Mouse (Mus musculus) gastrocnemius, postnatal 10 days (tissue): ENCODE results near the gene Atf6b. TPM values are rescaled to one million over a fixed set of nuclear protein-coding genes. Genes with fewer than 3 reads are reported as not detected.

Experiments used
- DNase-seq: peaks from one replicate; pipeline ENCODE4 v3.0.0; 2021; ENCODE audit warnings: mixed read lengths
- total RNA-seq, 2 experiments: library from RNA; stranded (reverse); gene quantifications; 2 replicates each; pipeline ENCODE4 v1.2.3; 2021

The Atf6b gene
- total RNA-seq, 2 experiments from 2014 or later, result 12.7 to 14.4 TPM

DNA sequence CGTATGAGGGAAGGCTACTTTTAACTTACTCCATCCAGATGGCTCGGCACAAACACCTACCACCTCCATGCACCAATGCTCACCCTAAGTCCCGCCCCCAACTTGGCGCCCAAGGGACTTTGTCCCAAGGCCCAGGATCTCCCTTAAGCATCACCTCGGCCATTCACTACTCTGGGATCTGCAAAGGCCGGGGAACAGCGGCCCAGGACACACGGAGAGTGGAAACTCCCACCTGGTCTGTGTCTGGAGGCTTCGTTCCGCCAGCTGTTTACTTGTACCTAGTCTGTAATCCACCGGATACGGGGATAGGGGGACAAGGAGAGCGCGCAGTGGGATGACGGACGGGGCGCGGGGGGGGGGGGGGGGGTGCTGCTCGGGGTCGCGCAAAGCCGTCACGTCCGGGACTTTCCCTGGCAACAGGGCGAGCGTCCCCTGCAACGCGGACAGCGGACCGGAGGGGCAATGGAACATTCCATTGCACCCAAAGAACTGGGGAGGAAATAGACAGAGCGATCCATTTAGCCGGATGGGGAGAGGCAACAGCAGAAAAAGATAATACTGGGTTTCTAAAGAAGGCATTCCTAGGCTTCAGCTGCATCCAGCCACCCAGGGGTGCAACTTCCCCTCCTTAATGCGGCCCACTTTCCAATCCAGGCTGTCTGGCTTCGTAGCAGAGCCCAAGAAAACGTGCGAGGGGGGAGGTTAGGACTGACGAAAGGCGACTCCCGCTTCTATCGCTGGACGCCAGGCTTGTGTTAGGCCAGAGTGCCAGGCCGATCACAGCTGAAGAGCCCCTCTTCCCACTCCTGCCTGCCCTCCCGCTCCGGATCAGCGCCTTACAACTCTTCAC lies 19.6 kb upstream of the Atf6b start:
- peak; percentile 87 for DNase-seq

DNA sequence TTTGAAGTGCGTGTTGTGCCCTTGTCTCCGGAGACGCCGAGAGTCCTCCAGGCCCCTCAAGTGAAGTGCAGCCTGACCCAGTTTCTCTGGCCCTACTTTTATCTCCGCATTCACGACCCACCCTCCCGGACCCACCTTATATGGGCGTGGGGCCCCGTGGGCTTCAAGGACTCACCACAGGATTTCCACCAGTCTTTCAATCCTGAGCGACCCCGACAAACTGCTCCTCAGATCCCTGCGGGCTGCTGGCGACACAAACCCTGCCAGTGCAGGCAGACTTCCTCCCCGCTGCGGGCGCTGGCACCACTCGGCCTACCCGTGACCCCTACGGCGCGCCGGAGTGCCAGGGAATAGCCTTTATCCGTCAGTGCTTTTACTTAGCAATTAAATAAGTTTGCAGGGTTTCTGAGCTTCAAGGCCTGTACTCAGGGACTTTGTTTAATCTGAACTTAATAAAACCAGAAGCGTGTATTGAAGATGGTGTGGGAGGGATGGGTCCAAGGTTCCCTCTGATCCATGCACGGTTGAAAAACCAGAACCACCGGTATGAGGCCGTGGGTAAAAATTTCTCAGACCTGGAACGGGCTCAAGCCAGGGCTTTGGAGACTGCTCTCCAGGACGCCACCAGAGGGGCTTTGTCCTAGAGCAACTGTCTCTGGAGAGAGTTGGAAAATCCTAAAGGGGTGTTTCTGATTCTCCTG lies 18.9 kb upstream of the Atf6b start, which contains the start of gene Ppt2:
TSS of gene Ppt2 (minus strand) at position 568 of the 701 bp plus-strand sequence.
- peak; percentile 57 for DNase-seq

DNA sequence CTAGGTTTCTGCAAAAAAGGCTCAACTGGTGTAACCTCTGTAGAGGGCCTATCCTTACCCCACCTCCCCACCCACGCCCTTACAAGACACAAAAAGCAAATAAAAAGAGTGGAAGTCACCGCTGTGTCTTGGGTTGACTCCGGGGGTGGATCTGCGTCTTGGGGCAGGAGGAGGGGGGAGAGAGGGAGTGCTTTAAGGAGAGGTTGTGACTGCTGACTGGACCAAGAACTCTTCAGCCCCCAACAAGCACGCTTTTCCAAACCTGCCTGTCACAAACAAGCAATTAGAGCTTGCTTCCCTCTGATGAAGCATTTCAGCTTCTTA lies 18.3 kb upstream of the Atf6b start:
- DNase-seq, result no peak

DNA sequence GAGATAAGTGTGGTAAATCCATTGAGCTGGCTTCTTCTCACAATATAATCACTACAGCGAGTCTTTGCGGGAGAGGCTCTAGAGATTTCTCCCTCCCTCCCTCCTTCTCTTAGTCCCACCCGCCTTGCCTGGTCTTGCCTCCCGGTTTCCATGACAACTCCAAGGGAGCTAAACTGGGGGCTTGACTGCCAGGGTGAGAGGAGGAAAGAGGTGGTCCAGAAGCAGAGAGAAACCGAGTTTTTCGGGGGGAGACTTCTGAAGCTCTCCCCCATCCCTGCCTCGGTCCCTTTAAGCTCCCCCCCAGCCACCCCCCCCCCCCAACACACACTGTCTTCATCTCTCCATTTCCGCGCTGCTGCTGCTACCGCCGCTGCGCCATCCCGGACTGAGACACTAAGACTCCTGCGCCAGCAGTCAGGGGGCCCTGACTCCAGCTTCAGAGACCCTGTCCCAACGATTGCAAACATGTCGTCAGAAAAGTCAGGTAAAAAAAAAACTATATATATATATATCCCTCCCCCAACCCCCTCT lies 17.7 kb upstream of the Atf6b start, which contains the start of gene Prrt1:
TSS of gene Prrt1 (plus strand) at position 313 of the 531 bp plus-strand sequence.
- no peak for DNase-seq

DNA sequence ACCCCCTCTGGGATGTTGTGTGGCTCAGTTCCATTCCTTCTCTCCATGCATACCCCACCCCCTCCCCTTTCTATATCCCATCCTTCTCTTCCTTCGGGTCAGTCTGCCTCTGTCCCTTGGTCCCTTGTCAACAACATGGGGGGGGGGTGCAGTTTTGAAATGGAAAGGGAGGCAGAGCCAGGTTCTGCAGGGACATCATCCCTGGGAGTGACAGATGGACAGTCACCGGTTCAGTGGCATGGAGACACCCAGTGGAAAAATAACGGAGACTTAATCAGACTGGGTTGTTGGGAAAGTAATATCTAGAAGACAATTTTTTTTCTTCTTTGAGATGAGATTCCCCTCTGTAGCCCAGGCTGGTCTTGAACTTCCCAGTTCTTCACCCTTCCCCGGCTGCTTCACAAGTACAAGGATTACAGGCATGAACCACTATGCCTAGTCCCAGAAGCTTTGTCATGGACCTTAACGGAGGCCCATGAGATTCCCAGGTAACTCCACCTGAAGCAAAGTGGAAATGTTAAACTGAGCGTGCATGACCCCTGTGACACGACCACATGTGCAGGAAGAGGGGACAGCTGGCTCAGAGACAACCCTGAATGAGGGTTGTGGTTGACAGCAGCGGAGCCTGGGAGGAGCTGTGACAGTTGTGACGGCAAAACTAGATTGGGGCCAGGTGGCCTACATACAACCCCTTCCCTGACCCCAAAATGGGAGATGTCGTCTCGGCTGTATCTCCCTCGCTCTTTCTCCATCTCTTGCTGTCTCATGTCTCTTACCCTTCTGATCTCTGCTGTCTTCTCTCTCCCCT lies 16.9 kb upstream of the Atf6b start:
- no peak for DNase-seq

DNA sequence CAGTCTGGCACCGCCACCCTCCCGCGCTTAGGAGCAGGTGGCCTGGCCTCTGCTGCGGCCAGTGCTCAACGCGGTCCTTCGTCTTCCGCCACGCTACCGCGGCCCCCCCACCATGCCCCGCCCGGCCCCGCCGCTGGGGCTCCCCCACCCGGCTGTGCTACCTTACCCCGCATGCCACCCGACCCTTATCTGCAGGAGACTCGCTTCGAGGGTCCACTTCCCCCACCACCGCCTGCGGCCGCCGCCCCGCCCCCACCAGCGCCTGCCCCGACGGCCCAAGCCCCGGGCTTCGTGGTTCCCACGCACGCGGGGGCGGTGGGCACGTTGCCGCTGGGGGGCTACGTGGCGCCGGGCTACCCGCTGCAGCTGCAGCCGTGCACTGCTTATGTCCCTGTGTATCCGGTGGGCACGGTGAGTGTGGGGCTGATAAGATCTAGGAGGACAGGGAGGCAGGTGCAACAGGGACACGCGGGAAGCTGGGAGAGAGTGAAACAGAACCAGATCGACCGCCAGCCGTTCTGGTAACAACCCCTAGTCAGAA lies 16.1 kb upstream of the Atf6b start:
- DNase-seq, result peak; percentile 17

DNA sequence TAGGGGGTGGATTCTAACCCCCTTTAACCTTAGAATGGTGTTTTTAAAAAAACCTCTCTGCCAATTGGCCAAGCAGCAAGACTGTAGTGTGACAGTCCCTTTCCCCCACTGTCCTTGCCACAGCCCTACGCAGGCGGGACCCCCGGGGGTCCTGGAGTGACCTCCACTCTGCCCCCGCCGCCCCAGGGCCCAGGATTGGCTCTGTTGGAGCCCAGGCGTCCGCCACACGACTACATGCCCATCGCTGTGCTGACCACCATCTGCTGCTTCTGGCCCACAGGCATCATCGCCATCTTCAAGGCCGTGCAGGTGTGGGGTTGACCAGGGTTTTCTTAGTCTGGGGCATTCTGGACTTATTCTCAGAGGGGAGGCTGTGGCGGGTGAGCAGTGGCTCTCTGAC lies 15.3 kb upstream of the Atf6b start:
- DNase-seq, result no peak

DNA sequence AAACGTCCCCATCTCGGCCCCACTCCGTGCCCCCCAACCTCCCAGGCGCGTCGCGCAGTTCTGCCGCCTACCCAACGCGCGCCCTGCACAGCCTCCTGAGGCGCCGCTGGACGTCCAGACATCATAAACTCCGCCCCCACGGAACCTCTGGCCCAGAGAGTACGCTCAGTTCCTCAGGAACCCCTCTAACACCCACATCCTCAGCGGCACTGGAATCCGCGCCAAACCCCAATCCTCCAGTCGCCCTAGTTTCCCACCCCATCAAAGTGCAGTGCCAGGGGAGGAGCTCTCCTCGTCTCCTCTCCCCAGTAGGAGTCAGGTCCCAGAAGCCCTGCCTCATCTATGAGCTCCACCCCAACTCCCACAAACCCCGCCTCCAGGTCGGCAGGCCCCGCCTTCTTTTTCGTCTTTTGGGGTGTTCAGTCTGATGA lies 14.7 kb upstream of the Atf6b start:
- DNase-seq, result peak; percentile 60

DNA sequence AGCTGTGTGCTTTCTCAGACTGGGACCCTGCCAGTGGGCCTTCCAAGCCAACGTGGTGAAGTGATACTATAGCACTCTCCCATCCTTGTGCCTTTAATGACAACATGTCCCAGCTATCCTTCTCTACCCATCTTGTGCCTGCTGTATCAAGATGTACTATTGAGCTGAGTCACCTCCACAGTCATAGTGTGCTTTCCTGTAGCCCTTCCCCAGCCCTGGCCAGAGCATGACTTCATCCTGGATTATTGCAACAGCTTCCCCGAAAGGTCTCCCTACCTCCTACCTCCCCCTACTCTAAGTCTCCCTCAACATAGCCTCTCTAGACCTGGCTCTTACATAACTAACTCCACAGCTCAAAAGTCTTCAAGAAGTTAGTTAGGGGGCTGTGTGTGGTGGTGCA lies 11.3 kb upstream of the Atf6b start:
- DNase-seq, result no peak

DNA sequence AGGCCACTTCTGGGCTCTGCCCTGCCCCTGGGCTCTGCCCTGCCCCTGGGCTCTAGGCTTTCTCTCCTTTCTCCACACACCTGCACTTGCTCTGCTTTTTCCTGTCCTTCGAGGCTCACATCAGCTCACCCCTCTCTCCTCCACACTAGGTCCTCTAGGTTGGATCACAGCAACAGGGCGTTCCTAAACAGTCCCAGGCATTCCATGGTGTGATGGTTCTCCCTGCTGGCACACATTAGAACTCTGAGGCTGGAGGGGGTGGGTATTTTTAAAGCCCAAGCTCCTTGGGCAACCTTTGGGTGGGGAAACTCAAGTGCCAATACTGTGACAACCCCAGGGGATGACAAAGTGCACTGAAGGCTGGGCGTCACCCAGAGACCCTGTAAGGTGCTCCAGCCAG lies 9.5 kb upstream of the Atf6b start:
- no peak for DNase-seq

DNA sequence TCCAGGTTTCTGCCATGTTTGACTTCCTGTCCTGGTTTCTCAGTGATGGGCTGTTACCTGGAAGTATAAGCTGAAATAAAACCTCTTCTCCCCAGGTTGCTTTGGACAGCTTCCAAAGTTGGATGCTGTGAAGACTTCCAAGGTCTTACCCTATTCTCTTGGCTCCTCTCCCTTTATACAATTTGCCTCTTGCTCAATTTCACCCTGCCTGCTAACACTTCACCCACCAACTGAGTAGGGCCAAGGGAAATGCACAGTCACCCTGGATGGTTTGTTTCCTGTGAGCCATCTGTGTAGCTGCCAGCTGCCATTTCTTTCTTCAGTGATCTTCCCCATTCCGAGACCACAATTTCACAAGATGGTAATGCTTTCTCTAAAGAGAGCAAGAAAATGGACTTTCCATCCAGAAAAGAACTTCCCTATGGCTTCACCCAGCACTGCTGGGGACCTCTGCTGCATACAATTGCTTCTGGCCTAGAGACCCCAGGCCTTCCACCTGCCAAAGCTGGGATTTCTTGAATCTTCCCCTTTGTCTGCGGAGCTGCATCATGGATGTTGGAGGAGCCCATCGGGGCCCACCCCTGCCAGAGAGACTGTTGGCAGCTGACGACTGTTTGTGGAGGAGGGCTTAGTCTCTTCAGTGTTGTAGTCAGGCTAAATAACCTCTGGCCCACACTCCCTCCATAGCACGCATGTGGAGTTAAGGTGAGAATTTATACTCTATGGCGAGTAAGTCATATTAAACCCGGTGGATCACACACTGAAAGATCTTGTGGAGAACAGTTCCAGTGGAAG lies 7.3 kb upstream of the Atf6b start:
- no peak for DNase-seq

DNA sequence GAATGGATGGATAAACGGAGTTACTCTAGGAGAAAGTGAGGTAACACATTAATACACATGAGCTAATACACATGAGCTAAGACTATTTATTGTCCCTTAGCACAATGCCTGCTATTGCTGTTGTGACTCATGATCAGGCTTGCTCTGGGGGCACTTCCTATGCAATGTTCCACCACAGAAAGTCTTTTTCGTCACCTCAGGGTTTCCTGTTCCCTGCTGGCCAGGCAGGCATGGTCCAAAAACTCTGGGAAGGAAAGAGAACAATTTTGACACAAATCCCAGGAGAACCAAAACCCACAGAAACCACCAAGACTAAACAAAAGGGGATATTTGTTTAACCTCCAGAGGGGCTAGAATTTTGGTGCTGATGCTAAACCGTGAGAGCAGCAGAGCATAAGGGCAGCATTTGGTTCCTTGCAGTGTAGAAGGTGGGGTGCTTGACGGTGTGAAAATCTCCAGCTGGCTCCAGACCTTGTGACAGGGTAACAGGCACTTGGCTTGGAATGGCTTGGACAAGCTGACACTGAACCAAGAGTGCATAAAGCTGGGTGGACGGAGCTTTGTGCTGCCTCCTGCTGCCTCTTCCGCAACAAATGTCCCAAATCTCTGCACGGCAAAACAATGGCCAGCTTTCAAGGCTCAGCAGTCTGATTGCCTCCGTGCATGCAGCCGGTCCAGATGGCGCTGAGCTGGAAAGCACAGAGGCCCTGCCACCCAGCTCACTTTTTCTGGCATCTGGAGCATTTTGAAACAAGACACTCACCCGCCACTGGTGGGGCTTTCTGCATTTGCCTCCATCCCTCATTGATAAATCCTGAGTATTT lies 6.0 kb upstream of the Atf6b start:
- no peak for DNase-seq

DNA sequence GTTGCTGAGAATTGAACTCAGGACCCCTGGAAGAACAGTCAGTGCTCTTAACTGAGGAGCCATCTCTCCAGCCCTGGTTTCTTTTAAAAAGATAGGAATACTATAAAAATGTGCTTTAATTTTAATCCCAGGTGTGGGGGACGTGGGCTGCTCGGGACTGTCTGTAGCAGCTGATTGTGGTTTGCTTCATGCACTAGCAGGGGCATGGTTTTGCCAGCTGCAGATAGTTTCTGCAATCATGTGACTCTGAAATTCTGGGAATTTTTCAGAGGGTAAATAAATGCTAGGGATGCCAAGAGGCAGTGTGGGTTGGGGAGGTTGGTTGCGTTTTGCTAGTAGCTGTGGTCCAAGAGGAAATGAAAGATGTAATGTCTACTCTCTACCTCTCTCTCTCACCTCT lies 5.0 kb upstream of the Atf6b start:
- no peak for DNase-seq

DNA sequence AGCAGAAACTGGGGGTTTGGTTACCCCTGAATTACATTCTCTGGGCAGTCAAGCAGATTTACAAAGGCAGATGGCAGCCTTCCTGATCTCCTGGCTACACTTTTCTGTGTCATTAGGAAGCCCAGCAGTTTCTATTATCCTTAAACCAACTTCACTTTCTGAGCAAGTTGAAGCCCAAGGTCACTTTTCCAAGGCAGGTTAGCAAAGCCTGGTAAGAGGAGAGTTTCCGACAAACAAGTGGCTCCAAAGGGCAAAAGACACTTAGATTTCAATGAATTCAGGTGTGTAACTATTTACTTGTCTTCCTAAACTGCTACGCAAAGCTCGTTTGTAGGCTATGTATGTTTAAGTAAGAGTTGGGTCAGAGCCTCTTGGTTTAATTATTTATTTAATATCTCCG lies 3.6 kb upstream of the Atf6b start:
- no peak for DNase-seq

DNA sequence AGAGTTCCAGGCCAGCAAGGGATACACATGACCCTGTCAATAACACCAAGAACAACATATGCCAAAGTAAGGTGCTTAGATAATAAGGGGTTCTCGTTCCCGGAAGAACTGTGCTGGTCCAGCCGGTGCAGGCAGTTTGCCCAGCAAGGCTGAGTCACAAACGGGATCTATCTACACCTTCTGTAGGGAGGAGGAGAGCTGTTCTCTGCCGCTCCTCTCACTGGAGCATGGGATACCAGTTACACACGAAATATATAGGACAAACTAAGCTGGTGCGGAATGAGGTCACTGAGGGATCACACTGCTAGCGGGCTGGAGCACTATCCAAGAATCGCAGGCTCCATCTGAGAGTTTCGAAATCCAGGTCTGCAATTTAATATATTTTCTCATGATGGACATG lies 3.0 kb upstream of the Atf6b start:
- no peak for DNase-seq

DNA sequence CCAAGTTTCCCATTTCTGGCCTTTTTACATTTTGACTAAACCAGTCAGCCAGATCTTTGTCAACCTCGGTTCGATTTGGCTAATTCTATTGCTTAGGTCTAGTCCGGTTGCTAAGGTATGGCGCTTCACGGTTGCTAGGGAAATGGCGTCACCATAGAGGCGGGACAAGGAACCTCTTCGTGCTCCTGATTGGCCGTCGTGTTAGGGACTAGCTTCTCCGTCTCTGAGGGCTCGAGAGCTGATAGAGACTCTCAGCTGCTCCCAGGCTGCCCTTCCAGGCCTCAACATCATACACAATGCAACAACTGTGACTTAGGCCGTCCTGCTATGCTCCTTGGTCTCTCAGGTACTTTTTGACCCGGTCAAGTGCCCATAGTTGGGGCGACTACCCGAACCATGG lies 2.3 kb upstream of the Atf6b start, which contains the start of gene Fkbpl:
TSS of gene Fkbpl (plus strand) at position 157 of the 400 bp plus-strand sequence.
- DNase-seq, result peak; percentile 90

DNA sequence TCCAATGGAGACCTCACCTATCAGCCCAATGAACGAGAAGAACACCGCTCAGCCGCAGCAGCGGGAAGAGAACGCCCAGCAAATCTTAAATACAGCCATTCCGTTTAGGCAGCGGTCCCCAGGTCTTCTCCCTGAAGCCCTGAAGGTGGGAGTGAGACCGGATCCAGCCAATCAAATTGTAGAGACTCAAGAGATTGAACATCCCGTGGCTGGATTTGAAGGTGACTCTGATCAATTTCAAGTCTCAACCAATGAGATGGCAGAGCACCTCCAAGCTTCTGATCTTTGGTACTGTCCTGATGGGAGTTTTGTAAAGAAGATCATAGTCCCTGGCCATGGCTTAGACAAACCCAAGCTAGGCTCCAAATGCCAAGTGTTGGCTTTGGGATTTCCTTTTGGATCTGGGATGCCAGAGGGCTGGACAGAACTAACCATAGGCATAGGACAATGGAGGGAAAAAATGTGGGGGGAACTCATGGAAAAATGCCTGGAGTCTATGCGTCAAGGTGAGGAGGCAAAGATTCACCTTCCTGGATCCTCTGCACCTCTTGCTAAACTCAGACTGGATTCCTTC lies 1.6 kb upstream of the Atf6b start:
- no peak for DNase-seq

DNA sequence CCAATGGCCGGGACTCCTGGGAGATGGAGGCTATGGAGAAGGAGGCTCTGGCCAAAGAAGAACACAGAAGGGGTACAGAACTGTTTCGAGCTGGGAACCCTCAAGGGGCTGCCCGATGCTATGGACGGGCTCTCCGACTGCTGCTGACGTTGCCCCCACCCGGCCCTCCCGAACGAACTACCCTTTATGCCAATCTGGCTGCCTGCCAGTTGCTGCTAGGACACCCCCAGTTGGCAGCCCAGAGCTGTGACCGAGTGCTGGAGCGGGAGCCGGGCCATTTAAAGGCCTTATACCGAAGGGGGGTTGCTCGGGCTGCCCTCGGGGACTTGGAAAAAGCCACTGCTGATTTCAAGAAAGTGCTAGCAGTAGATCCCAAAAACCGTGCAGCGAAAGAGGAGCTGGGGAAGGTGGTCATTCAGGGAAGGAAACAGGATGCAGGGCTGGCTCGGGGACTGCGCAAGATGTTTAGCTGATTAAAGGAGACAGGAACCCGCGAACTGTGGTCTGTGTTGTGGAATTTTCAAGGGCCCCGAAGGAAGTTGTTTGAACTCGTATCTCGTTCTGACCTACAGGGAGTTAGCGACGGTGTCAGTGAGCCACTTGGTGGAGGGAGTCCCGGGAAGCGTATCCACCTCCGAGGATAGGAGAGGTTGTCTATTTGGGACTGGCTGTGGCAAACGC lies 975 bp upstream of the Atf6b start:
- DNase-seq, result no peak

DNA sequence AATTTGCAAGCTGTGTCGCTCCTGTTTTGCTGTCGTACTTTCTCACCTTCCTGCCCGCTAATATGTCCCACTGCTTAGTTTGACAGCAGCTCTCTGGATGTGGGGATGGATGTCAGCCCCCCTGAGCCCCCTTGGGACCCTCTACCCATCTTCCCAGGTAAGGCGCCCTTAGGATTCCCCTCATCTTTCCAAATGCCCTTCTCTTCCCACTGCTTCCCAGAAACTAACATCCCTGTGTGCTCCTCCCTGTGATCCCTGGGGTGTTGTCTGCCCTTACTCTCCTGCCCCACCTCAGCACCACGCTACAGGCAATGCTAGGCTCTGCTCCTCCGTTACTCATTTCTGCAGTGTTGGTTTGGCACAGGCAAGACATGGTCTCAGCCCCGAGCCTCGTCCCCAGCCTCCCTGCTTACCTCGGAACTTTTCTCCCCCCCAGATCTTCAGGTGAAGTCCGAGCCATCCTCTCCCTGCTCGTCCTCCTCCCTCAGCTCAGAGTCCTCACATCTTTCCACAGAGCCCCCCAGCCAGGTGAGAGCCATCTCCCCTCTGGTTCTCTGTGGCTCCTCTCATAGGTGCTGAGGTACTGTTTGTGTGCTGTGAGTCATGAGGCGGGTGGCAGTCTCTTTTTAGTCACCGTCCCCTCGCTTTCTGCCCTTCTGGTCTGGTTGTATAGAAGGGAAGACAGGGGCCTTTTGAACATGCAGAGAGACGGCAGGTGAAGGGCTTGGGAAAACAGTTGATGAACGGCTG lies 1.4 kb downstream of the Atf6b start:
- DNase-seq, result no peak
